Mouse (Mus musculus): ENCODE results near the gene Mrgprb1. TPM values are rescaled to one million over a fixed set of nuclear protein-coding genes. Genes with fewer than 3 reads are reported as not detected.
"Not testable (repeated sequence)": the region's sequence is repeated elsewhere in the genome, so short reads cannot be mapped to it uniquely, and the experiment has no call there.

The Mrgprb1 gene
- total RNA-seq (2021) (under 1 TPM; 0.09 to 0.10 TPM), polyA plus RNA-seq (2012; rRNA removed) (0.10 and 0.56 TPM in 2 replicates)
- long read RNA-seq, result 0 reads

GRCm38 (mm10) chr7:48456242-48456641, at the start of gene Mrgprb1:
TSS of gene Mrgprb1 (minus strand) at chr7:48456342.
- H3K9ac ChIP-seq (ENCODE audit: low read depth, low read length), result no peak within 1 kb of the TSS
- no peaks in the 10 kb centered on the region for H3K4me1 ChIP-seq (ENCODE audit: control insufficient read depth, insufficient read depth, low read length)
- H3K27me3 ChIP-seq (ENCODE audit: control insufficient read depth, insufficient read depth, low read length), result no peaks in the 10 kb centered on the region
- no peaks in the 10 kb centered on the region for H3K36me3 ChIP-seq (ENCODE audit: control insufficient read depth, insufficient read depth, low read length)
- no peaks in the 10 kb centered on the region for H3K79me2 ChIP-seq (replicated peaks; ENCODE audit: control insufficient read depth, insufficient read depth, low read length)
- intact Hi-C loops (cut with DNase I), result no loop called here
- WGBS, result 61% methylated on average over 3 of the region's 3 CpGs
- no peak for DNase-seq
- no peak within 1 kb of the TSS for H3K4me3 ChIP-seq
- TF ChIP-seq CTCF (IDR thresholded peaks at IDR 0.05) (no peak), EP300 (IDR thresholded peaks at IDR 0.05; ENCODE audit: insufficient read depth, low read depth, low read length) (no peak), POLR2A (IDR thresholded peaks at IDR 0.05; ENCODE audit: insufficient read depth, low read depth, low read length) (no peak)
- no peak within 1 kb of the TSS for H3K27ac ChIP-seq

GRCm38 (mm10) chr7:48499221-48499620, 43.1 kb upstream of the Mrgprb1 start, which contains the start of gene Mrgprx2:
TSS of gene Mrgprx2 (minus strand) at chr7:48499321.
- Histone ChIP-seq H3K4me3 (no peak within 1 kb of the TSS), H3K4me1 (ENCODE audit: control insufficient read depth, insufficient read depth, low read length) (no peaks in the 10 kb centered on the region), H3K9ac (ENCODE audit: low read depth, low read length) (no peak within 1 kb of the TSS), H3K27me3 (ENCODE audit: control insufficient read depth, insufficient read depth, low read length) (no peaks in the 10 kb centered on the region), H3K27ac (no peak within 1 kb of the TSS), H3K36me3 (ENCODE audit: control insufficient read depth, insufficient read depth, low read length) (no peaks in the 10 kb centered on the region), H3K79me2 (replicated peaks; ENCODE audit: control insufficient read depth, insufficient read depth, low read length) (no peaks in the 10 kb centered on the region)
- no peak for TF ChIP-seq CTCF (IDR thresholded peaks at IDR 0.05)
- TF ChIP-seq EP300 (IDR thresholded peaks at IDR 0.05; ENCODE audit: insufficient read depth, low read depth, low read length), result no peak
- TF ChIP-seq POLR2A (IDR thresholded peaks at IDR 0.05; ENCODE audit: insufficient read depth, low read depth, low read length), result no peak
- intact Hi-C loops (cut with DNase I), result no loop called here
- DNase-seq, result no peak

- no peaks in the 10 kb centered on the region for H3K79me2 ChIP-seq (replicated peaks; ENCODE audit: control insufficient read depth, insufficient read depth, low read length)
- H3K27me3 ChIP-seq (ENCODE audit: control insufficient read depth, insufficient read depth, low read length), result no peaks in the 10 kb centered on the region
- intact Hi-C loops (cut with DNase I), result no loop called here
- H3K9ac ChIP-seq (ENCODE audit: low read depth, low read length), result no peak overlapping the region
- H3K4me3 ChIP-seq, result no peak overlapping the region
- 31% methylated on average over 3 of the region's 3 CpGs for WGBS
- no peak overlapping the region for H3K27ac ChIP-seq
- H3K4me1 ChIP-seq (ENCODE audit: control insufficient read depth, insufficient read depth, low read length), result no peaks in the 10 kb centered on the region
- TF ChIP-seq EP300 (IDR thresholded peaks at IDR 0.05; ENCODE audit: insufficient read depth, low read depth, low read length) (no peak), POLR2A (IDR thresholded peaks at IDR 0.05; ENCODE audit: insufficient read depth, low read depth, low read length) (no peak), CTCF (IDR thresholded peaks at IDR 0.05) (no peak)
- no peaks in the 10 kb centered on the region for H3K36me3 ChIP-seq (ENCODE audit: control insufficient read depth, insufficient read depth, low read length)
- no peak for DNase-seq
Measured at GRCm38 (mm10) chr7:48436581-48436980, 19.6 kb downstream of the Mrgprb1 start.

GRCm38 (mm10) chr7:48435936-48436335, 20.2 kb downstream of the Mrgprb1 start:
- DNase-seq; H3K4me3 ChIP-seq; H3K36me3 ChIP-seq (ENCODE audit: control insufficient read depth, insufficient read depth, low read length); H3K27me3 ChIP-seq (ENCODE audit: control insufficient read depth, insufficient read depth, low read length); H3K9ac ChIP-seq (ENCODE audit: low read depth, low read length); H3K4me1 ChIP-seq (ENCODE audit: control insufficient read depth, insufficient read depth, low read length); H3K79me2 ChIP-seq (replicated peaks; ENCODE audit: control insufficient read depth, insufficient read depth, low read length); H3K27ac ChIP-seq; intact Hi-C loops (cut with DNase I): not testable (repeated sequence)
- 57% methylated on average over 3 of the region's 3 CpGs for WGBS

Other genes starting within 250 kb of the Mrgprb1 start
- gene Mrgprb8, start 67.8 kb downstream of the Mrgprb1 start, total RNA-seq (2021), result not detected
- gene Mrgprb8, start 67.8 kb downstream of the Mrgprb1 start, polyA plus RNA-seq (2012; rRNA removed), result not detected in 2 replicates
- not detected for gene Mrgprx2, start 43.0 kb upstream of the Mrgprb1 start, total RNA-seq (2021)
- not detected in 2 replicates for gene Mrgprx2, start 43.0 kb upstream of the Mrgprb1 start, polyA plus RNA-seq (2012; rRNA removed)
- gene Mrgprb2, start 101.7 kb upstream of the Mrgprb1 start, total RNA-seq (2021), result not detected
- gene Mrgprb2, start 101.7 kb upstream of the Mrgprb1 start, polyA plus RNA-seq (2012; rRNA removed), result 0.09 and 0.14 TPM in 2 replicates
- not detected for gene Mrgprb3, start 187.5 kb upstream of the Mrgprb1 start, total RNA-seq (2021)
- not detected in 2 replicates for gene Mrgprb3, start 187.5 kb upstream of the Mrgprb1 start, polyA plus RNA-seq (2012; rRNA removed)